Comparison of ENCODE assay signal across 32 mouse cellular contexts in the genomic region with DNA sequence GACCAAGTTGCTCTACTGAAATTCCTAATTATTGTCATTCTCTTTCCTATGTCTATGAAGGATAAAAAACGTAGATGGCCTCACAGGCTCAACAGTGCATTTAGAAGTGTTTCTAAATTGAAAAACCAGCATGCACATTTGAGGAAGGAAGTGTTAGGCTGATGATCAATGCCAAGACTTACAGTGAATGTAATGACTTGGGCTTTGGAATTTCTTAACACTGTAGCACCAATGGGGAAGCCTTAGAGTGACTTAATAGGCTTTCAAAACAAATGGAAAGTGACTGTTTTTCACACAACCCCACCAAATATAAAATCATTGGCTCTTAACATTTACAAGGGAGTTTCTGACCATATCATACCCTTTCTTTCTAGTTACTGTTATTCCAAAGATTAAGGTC.
"Had no signal": no experiment of that assay in that cellular context is flagged by ENCODE, and none has a peak within 500 bp of the region (broad histone marks: within the 10 kb centered on the region; RNA-seq: fewer than 3 reads in every experiment).

No protein-coding gene starts in this region.

- H3K9ac ChIP-seq: limb, embryonic 12.5 days; limb, embryonic 13.5 days; limb, embryonic 15.5 days; liver, embryonic 12.5 days; liver, embryonic 13.5 days; liver, embryonic 14.5 days; liver, embryonic 15.5 days; liver, postnatal 0 days; lung, embryonic 14.5 days; lung, embryonic 15.5 days; midbrain, embryonic 12.5 days; midbrain, embryonic 13.5 days; midbrain, embryonic 15.5 days; neural tube, embryonic 12.5 days had no signal

- H3K27me3 ChIP-seq: limb, embryonic 12.5 days; limb, embryonic 13.5 days; limb, embryonic 15.5 days; liver, embryonic 12.5 days; liver, embryonic 13.5 days; liver, embryonic 15.5 days; lung, embryonic 15.5 days; megakaryocyte, embryonic 14.5 days; midbrain, embryonic 12.5 days; midbrain, embryonic 13.5 days; midbrain, embryonic 15.5 days; neural tube, embryonic 12.5 days had no signal

- H3K4me2 ChIP-seq: limb, embryonic 12.5 days; limb, embryonic 13.5 days; limb, embryonic 15.5 days; liver, embryonic 11.5 days; liver, embryonic 12.5 days; liver, embryonic 13.5 days; liver, embryonic 15.5 days; lung, embryonic 14.5 days; lung, embryonic 15.5 days; midbrain, embryonic 11.5 days; midbrain, embryonic 12.5 days; midbrain, embryonic 13.5 days; midbrain, embryonic 15.5 days; neural tube, embryonic 12.5 days had no signal

- DNase-seq: left cerebral cortex, postnatal 4 days; liver; liver, embryonic 13.5 days; liver, postnatal 0 days; lung, adult 18-20 months; lung, adult 2 months; lung, embryonic 14.5 days; lung, postnatal 10 days; lung, postnatal 14 days; lung, postnatal 36 days; lung, postnatal 4 days; midbrain, embryonic 14.5 days had no signal

- H3K27ac ChIP-seq: limb, embryonic 10.5 days; limb, embryonic 12.5 days; limb, embryonic 13.5 days; limb, embryonic 15.5 days; liver, embryonic 12.5 days; liver, embryonic 13.5 days; liver, embryonic 14.5 days; liver, embryonic 15.5 days; lung, embryonic 15.5 days; macrophage; midbrain, embryonic 10.5 days; midbrain, embryonic 12.5 days; midbrain, embryonic 13.5 days; midbrain, embryonic 15.5 days; neural tube, embryonic 12.5 days had no signal

- H3K36me3 ChIP-seq: limb, embryonic 10.5 days; limb, embryonic 12.5 days; limb, embryonic 13.5 days; limb, embryonic 15.5 days; liver, embryonic 12.5 days; liver, embryonic 13.5 days; liver, embryonic 15.5 days; lung, embryonic 15.5 days; midbrain, embryonic 10.5 days; midbrain, embryonic 12.5 days; midbrain, embryonic 13.5 days; midbrain, embryonic 15.5 days; neural tube, embryonic 12.5 days had no signal

- H3K4me1 ChIP-seq: limb, embryonic 10.5 days; limb, embryonic 12.5 days; limb, embryonic 13.5 days; limb, embryonic 15.5 days; liver, embryonic 12.5 days; liver, embryonic 13.5 days; liver, embryonic 15.5 days; lung, embryonic 15.5 days; megakaryocyte, embryonic 14.5 days; midbrain, embryonic 10.5 days; midbrain, embryonic 12.5 days; midbrain, embryonic 13.5 days; midbrain, embryonic 15.5 days; neural tube, embryonic 12.5 days had no signal

- ATAC-seq: liver, embryonic 12.5 days; liver, postnatal 0 days; lung, postnatal 0 days; midbrain, embryonic 13.5 days; midbrain, embryonic 15.5 days; midbrain, embryonic 16.5 days had no signal

- H3K9me3 ChIP-seq: limb, embryonic 10.5 days; limb, embryonic 12.5 days; limb, embryonic 13.5 days; limb, embryonic 15.5 days; liver, embryonic 12.5 days; liver, embryonic 13.5 days; liver, embryonic 15.5 days; lung, embryonic 15.5 days; midbrain, embryonic 10.5 days; midbrain, embryonic 12.5 days; midbrain, embryonic 13.5 days; midbrain, embryonic 15.5 days; neural tube, embryonic 12.5 days had no signal

- H3K4me3 ChIP-seq: limb, embryonic 10.5 days; limb, embryonic 12.5 days; limb, embryonic 13.5 days; limb, embryonic 15.5 days; liver, embryonic 12.5 days; liver, embryonic 13.5 days; liver, embryonic 15.5 days; lung, embryonic 15.5 days; megakaryocyte, embryonic 14.5 days; midbrain, embryonic 10.5 days; midbrain, embryonic 12.5 days; midbrain, embryonic 13.5 days; midbrain, embryonic 15.5 days; myocyte; neural tube, embryonic 12.5 days had no signal
